Mouse (Mus musculus): ENCODE results near the gene Kif3c. TPM values are rescaled to one million over a fixed set of nuclear protein-coding genes. Genes with fewer than 3 reads are reported as not detected.

Gene Kif3c
- polyA plus RNA-seq, 1 experiment from 2014 or later = 8.6 TPM

- Histone ChIP-seq H3K4me2 (ENCODE audit: low read depth, low read length) (no peak overlapping the region), H3K27me3 (ENCODE audit: control insufficient read depth, insufficient read depth, low read length) (no peaks in the 10 kb centered on the region), H3K4me3 (replicated peaks; ENCODE audit: low read length) (no peak overlapping the region), H3K9me3 (replicated peaks; ENCODE audit: control insufficient read depth, low read length) (no peaks in the 10 kb centered on the region), H3K27ac (ENCODE audit: low read length) (no peak overlapping the region), H3K9ac (ENCODE audit: low read length) (no peak overlapping the region), H3K36me3 (ENCODE audit: control insufficient read depth, insufficient read depth, low read length) (no peaks in the 10 kb centered on the region), H3K4me1 (ENCODE audit: control insufficient read depth, insufficient read depth, low read length) (no peaks in the 10 kb centered on the region)
- ATAC-seq (ENCODE audit: insufficient read depth, low FRiP score) = no peak
- WGBS = 78% methylated on average over 5 of the region's 5 CpGs
These were observed 19.9 kb upstream of the Kif3c start for GRCm38 (mm10) chr12:3345038-3345437.

GRCm38 (mm10) chr12:3347682-3348081 is 17.2 kb upstream of the Kif3c start:
- H3K9ac ChIP-seq (ENCODE audit: low read length) = no peak overlapping the region
- no peaks in the 10 kb centered on the region for H3K4me1 ChIP-seq (ENCODE audit: control insufficient read depth, insufficient read depth, low read length)
- H3K36me3 ChIP-seq (ENCODE audit: control insufficient read depth, insufficient read depth, low read length) = no peaks in the 10 kb centered on the region
- H3K27me3 ChIP-seq (ENCODE audit: control insufficient read depth, insufficient read depth, low read length) = no peaks in the 10 kb centered on the region
- no peak overlapping the region for H3K4me2 ChIP-seq (ENCODE audit: low read depth, low read length)
- no peak overlapping the region for H3K4me3 ChIP-seq (replicated peaks; ENCODE audit: low read length)
- no peak for ATAC-seq (ENCODE audit: insufficient read depth, low FRiP score)
- no peaks in the 10 kb centered on the region for H3K9me3 ChIP-seq (replicated peaks; ENCODE audit: control insufficient read depth, low read length)
- no peak overlapping the region for H3K27ac ChIP-seq (ENCODE audit: low read length)

- no peak; the same call in 1 of the 2 replicates for ATAC-seq (ENCODE audit: insufficient read depth, low FRiP score)
- no peaks in the 10 kb centered on the region for H3K4me1 ChIP-seq (ENCODE audit: control insufficient read depth, insufficient read depth, low read length)
- no peak overlapping the region for H3K4me2 ChIP-seq (ENCODE audit: low read depth, low read length)
- no peaks in the 10 kb centered on the region for H3K9me3 ChIP-seq (replicated peaks; ENCODE audit: control insufficient read depth, low read length)
- H3K27ac ChIP-seq (ENCODE audit: low read length) = no peak overlapping the region
- no peak overlapping the region for H3K9ac ChIP-seq (ENCODE audit: low read length)
- no peak overlapping the region for H3K4me3 ChIP-seq (replicated peaks; ENCODE audit: low read length)
- no peaks in the 10 kb centered on the region for H3K27me3 ChIP-seq (ENCODE audit: control insufficient read depth, insufficient read depth, low read length)
- 64% methylated on average over 2 of the region's 3 CpGs for WGBS
- no peaks in the 10 kb centered on the region for H3K36me3 ChIP-seq (ENCODE audit: control insufficient read depth, insufficient read depth, low read length)
These were observed 15.5 kb upstream of the Kif3c start for GRCm38 (mm10) chr12:3349387-3349786.

DNA sequence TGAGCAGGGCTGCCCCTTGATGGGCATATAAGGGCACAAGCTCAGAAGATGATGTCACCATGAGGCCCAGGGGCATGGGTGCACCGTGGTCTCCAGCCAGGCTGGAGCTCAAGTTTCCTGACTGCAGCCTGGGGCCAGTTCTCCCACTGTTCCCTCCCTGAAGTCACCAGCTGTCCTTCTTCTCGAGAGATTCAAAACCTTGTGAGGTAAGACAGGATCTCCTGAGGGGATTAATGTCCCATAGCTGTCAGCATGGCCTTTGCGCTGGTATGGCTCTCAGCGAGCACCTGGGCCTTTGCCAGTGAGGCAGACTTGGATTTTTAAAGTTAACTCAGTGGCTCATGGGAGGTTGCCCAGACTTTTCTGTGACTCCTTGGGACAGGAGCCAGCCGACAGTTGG is 14.8 kb upstream of the Kif3c start:
- Histone ChIP-seq H3K9ac (ENCODE audit: low read length) (no peak overlapping the region), H3K9me3 (replicated peaks; ENCODE audit: control insufficient read depth, low read length) (no peaks in the 10 kb centered on the region), H3K27ac (ENCODE audit: low read length) (no peak overlapping the region), H3K4me3 (replicated peaks; ENCODE audit: low read length) (no peak overlapping the region), H3K36me3 (ENCODE audit: control insufficient read depth, insufficient read depth, low read length) (no peaks in the 10 kb centered on the region), H3K4me2 (ENCODE audit: low read depth, low read length) (no peak overlapping the region), H3K4me1 (ENCODE audit: control insufficient read depth, insufficient read depth, low read length) (no peaks in the 10 kb centered on the region), H3K27me3 (ENCODE audit: control insufficient read depth, insufficient read depth, low read length) (no peaks in the 10 kb centered on the region)
- no peak for ATAC-seq (ENCODE audit: insufficient read depth, low FRiP score)
- 59% methylated on average over 5 of the region's 5 CpGs for WGBS

DNA sequence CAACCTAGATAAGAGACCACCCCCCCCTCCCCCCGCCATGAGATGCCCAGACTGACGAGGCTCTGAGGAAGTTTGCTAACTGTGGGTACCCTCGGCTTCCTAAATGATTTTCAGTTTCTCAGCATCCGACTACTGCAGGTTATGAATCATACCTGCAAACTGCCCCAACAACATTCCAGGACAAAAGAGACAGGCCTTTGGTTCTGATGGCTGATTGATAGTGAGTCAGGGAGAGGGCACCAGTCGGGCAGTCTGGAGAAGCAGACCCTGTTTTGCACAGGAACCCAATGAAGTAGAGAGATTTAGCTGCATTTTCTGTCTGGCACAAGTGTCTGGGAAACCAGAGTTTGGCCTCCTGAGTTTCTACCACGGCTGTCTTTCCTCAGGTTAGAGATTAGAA is 12.7 kb upstream of the Kif3c start:
- Histone ChIP-seq H3K4me3 (replicated peaks; ENCODE audit: low read length) (no peak overlapping the region), H3K27ac (ENCODE audit: low read length) (no peak overlapping the region), H3K4me1 (ENCODE audit: control insufficient read depth, insufficient read depth, low read length) (no peaks in the 10 kb centered on the region), H3K36me3 (ENCODE audit: control insufficient read depth, insufficient read depth, low read length) (no peaks in the 10 kb centered on the region), H3K4me2 (ENCODE audit: low read depth, low read length) (no peak overlapping the region), H3K27me3 (ENCODE audit: control insufficient read depth, insufficient read depth, low read length) (no peaks in the 10 kb centered on the region), H3K9ac (ENCODE audit: low read length) (no peak overlapping the region), H3K9me3 (replicated peaks; ENCODE audit: control insufficient read depth, low read length) (no peaks in the 10 kb centered on the region)
- ATAC-seq (ENCODE audit: insufficient read depth, low FRiP score) = no peak
- 58% methylated on average over 6 of the region's 6 CpGs for WGBS

DNA sequence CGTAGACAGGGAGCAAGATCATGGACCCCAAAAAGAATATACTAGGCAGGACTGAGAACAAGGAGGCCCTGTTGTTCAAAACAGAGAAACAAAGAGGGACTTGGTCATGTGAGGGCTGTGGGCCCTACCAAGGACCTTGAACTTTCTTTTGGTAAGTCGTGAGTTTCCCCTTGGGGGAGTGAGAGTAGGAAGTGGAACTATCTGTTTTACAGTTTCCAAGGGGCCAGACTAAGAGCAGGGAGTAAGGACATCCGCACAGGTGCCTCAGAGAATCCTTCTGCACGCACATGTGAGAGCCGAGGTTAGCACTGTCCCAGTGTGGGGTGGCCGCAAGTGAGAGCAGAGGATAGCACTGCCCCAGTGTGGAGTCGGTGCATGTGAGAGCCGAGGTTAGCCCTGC is 9.9 kb upstream of the Kif3c start:
- Histone ChIP-seq H3K27me3 (ENCODE audit: control insufficient read depth, insufficient read depth, low read length) (no peaks in the 10 kb centered on the region), H3K4me2 (ENCODE audit: low read depth, low read length) (no peak overlapping the region), H3K9ac (ENCODE audit: low read length) (no peak overlapping the region), H3K4me1 (ENCODE audit: control insufficient read depth, insufficient read depth, low read length) (no peaks in the 10 kb centered on the region), H3K27ac (ENCODE audit: low read length) (no peak overlapping the region), H3K4me3 (replicated peaks; ENCODE audit: low read length) (no peak overlapping the region), H3K36me3 (ENCODE audit: control insufficient read depth, insufficient read depth, low read length) (no peaks in the 10 kb centered on the region), H3K9me3 (replicated peaks; ENCODE audit: control insufficient read depth, low read length) (no peaks in the 10 kb centered on the region)
- WGBS = 83% methylated on average over 8 of the region's 8 CpGs
- ATAC-seq (ENCODE audit: insufficient read depth, low FRiP score) = no peak

- no peaks in the 10 kb centered on the region for H3K9me3 ChIP-seq (replicated peaks; ENCODE audit: control insufficient read depth, low read length)
- H3K4me3 ChIP-seq (replicated peaks; ENCODE audit: low read length) = peak overlapping the region; percentile 12
- no peaks in the 10 kb centered on the region for H3K4me1 ChIP-seq (ENCODE audit: control insufficient read depth, insufficient read depth, low read length)
- 52% methylated on average over 16 of the region's 16 CpGs for WGBS
- H3K9ac ChIP-seq (ENCODE audit: low read length) = 0 out of 2 replicates have a peak overlapping the region, but pooled peaks have one; percentile 7
- H3K27me3 ChIP-seq (ENCODE audit: control insufficient read depth, insufficient read depth, low read length) = no peaks in the 10 kb centered on the region
- no peak for ATAC-seq (ENCODE audit: insufficient read depth, low FRiP score)
- peak overlapping the region; percentile 25 for H3K4me2 ChIP-seq (ENCODE audit: low read depth, low read length)
- no peak overlapping the region for H3K27ac ChIP-seq (ENCODE audit: low read length)
- H3K36me3 ChIP-seq (ENCODE audit: control insufficient read depth, insufficient read depth, low read length) = no peaks in the 10 kb centered on the region
These were observed 8.1 kb upstream of the Kif3c start for GRCm38 (mm10) chr12:3356824-3357223.

- Histone ChIP-seq H3K9me3 (replicated peaks; ENCODE audit: control insufficient read depth, low read length) (no peaks in the 10 kb centered on the region), H3K4me2 (ENCODE audit: low read depth, low read length) (no peak overlapping the region), H3K4me1 (ENCODE audit: control insufficient read depth, insufficient read depth, low read length) (no peaks in the 10 kb centered on the region), H3K27ac (ENCODE audit: low read length) (no peak overlapping the region), H3K9ac (ENCODE audit: low read length) (no peak overlapping the region), H3K27me3 (ENCODE audit: control insufficient read depth, insufficient read depth, low read length) (no peaks in the 10 kb centered on the region), H3K4me3 (replicated peaks; ENCODE audit: low read length) (no peak overlapping the region), H3K36me3 (ENCODE audit: control insufficient read depth, insufficient read depth, low read length) (no peaks in the 10 kb centered on the region)
- no peak for ATAC-seq (ENCODE audit: insufficient read depth, low FRiP score)
- 18% methylated on average over 3 of the region's 3 CpGs for WGBS
These were observed 5.6 kb upstream of the Kif3c start for GRCm38 (mm10) chr12:3359302-3359701.

DNA sequence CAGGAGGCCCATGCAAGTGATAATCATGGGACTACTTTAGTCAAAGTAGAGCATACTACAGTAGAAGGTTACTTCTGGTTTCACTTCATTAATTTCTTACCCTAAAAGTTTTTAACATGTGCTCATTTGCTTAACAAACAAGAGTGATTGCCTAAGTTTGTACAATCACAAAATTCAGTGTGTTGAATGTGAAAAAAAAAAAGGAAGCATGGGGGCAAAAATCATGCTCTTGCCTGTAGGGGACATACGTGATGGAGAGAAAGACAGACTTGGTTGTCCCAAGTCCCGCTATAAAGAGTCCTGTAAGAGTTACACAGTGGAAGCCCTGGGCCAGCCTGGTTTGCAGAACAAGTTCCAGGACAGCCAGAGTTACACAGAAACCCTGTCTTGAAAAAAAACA is 4.9 kb upstream of the Kif3c start:
- no peak for ATAC-seq (ENCODE audit: insufficient read depth, low FRiP score)
- Histone ChIP-seq H3K9me3 (replicated peaks; ENCODE audit: control insufficient read depth, low read length) (no peaks in the 10 kb centered on the region), H3K4me2 (ENCODE audit: low read depth, low read length) (no peak overlapping the region)

DNA sequence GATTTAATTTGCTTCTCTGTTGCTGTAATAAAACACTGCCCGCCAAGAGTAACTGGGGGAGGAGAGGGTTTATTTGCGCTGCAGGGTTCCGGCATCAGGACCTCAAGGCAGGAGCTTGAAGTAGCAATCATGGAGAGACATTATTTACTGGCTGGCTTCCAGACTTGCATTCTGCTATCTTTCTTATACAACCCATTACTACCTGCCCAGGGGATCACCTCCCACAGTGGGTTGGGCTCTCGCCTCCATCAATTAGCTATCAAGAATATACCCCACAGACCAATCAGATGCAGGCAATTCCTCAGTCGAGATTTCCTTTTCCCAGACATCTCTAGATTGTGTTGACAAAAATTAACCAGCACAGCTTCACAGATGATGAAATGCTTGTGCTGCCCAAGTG is 856 bp upstream of the Kif3c start:
- Histone ChIP-seq H3K36me3 (ENCODE audit: control insufficient read depth, insufficient read depth, low read length) (peaks cover 6% of the 10 kb centered on the region; the same call in 1 of the 2 replicates), H3K4me2 (ENCODE audit: low read depth, low read length) (no peak overlapping the region), H3K9me3 (replicated peaks; ENCODE audit: control insufficient read depth, low read length) (no peaks in the 10 kb centered on the region), H3K4me3 (replicated peaks; ENCODE audit: low read length) (no peak overlapping the region), H3K9ac (ENCODE audit: low read length) (no peak overlapping the region), H3K4me1 (ENCODE audit: control insufficient read depth, insufficient read depth, low read length) (peaks cover 21% of the 10 kb centered on the region), H3K27me3 (ENCODE audit: control insufficient read depth, insufficient read depth, low read length) (no peaks in the 10 kb centered on the region), H3K27ac (ENCODE audit: low read length) (no peak overlapping the region)
- 90% methylated on average over 5 of the region's 5 CpGs for WGBS
- no peak for ATAC-seq (ENCODE audit: insufficient read depth, low FRiP score)

More for the DNA sequence above, 4.9 kb upstream of the Kif3c start:
- Histone ChIP-seq H3K27ac (ENCODE audit: low read length) (no peak overlapping the region), H3K4me3 (replicated peaks; ENCODE audit: low read length) (no peak overlapping the region), H3K9ac (ENCODE audit: low read length) (no peak overlapping the region), H3K27me3 (ENCODE audit: control insufficient read depth, insufficient read depth, low read length) (no peaks in the 10 kb centered on the region), H3K4me1 (ENCODE audit: control insufficient read depth, insufficient read depth, low read length) (no peaks in the 10 kb centered on the region), H3K36me3 (ENCODE audit: control insufficient read depth, insufficient read depth, low read length) (no peaks in the 10 kb centered on the region)
- WGBS = 81% methylated on average over 2 of the region's 2 CpGs
